Mouse (Mus musculus) embryonic facial prominence, embryonic 12.5 days (tissue): ENCODE results near the gene Vdac1. TPM values are rescaled to one million over a fixed set of nuclear protein-coding genes. Genes with fewer than 3 reads are reported as not detected.
A peak's percentile ranks its signal among the peaks of the same experiment; 100 is the strongest.
"Not testable (repeated sequence)": the region's sequence is repeated elsewhere in the genome, so short reads cannot be mapped to it uniquely, and the experiment has no call there.

Source experiments
- ATAC-seq: fragments of 200-750 bp; cut with Nextera tagmentation; 2 replicates; pipeline ENCODE4 v1.8.0; 2017; ENCODE audit not compliant: insufficient number of reproducible peaks, insufficient read depth, low FRiP score, low TSS enrichment
- H3K27ac ChIP-seq: fragments of 300-500 bp; sonication (generic); 2 replicates; pipeline ENCODE4 v1.5.1; 2016; ENCODE audit warnings: mild to moderate bottlenecking
- H3K27me3 ChIP-seq: fragments of 300-500 bp; sonication (generic); 2 replicates; pipeline ENCODE4 v1.6.1; 2016; ENCODE audit warnings: mild to moderate bottlenecking, moderate library complexity
- H3K36me3 ChIP-seq: fragments of 300-500 bp; sonication (generic); 2 replicates; pipeline ENCODE4 v1.6.1; 2016; ENCODE audit warnings: mild to moderate bottlenecking
- H3K4me1 ChIP-seq: fragments of 300-500 bp; sonication (generic); 2 replicates; pipeline ENCODE4 v1.6.1; 2016
- H3K4me2 ChIP-seq: fragments of 300-500 bp; sonication (generic); replicated peaks from 2 replicates; pipeline ENCODE4 v1.6.1; 2016; ENCODE audit warnings: mild to moderate bottlenecking, moderate library complexity
- H3K4me3 ChIP-seq: fragments of 300-500 bp; sonication (generic); 2 replicates; pipeline ENCODE4 v1.5.1; 2016; ENCODE audit warnings: mild to moderate bottlenecking
- H3K9ac ChIP-seq: fragments of 300-500 bp; sonication (generic); 2 replicates; pipeline ENCODE4 v1.6.1; 2016; ENCODE audit warnings: mild to moderate bottlenecking, moderate library complexity
- H3K9me3 ChIP-seq: fragments of 300-500 bp; sonication (generic); 2 replicates; pipeline ENCODE4 v1.6.1; 2016; ENCODE audit warnings: mild to moderate bottlenecking, moderate library complexity
- WGBS: fragments of 180-500 bp; shearing (Covaris S2); methylation state at CpG from one replicate; pipeline ENCODE4 v1.1.7; 2016; 5-methylcytosine and 5-hydroxymethylcytosine counted together
- polyA plus RNA-seq: library from polyadenylated mRNA; unstranded; fragments of >200 nt; fragmentation: Nextera tagmentation; extraction: Ambion mirVana; gene quantifications from 2 replicates; pipeline ENCODE4 v1.2.1, GENCODE M21; 2016

Gene Vdac1
- polyA plus RNA-seq, 1 experiment from 2014 or later = 218 TPM

GRCm38 (mm10) chr11:52379241-52379640, 18.6 kb downstream of the Vdac1 start:
- H3K36me3 ChIP-seq = peaks cover 80% of the 10 kb centered on the region
- no peak overlapping the region for H3K27ac ChIP-seq
- no peak overlapping the region for H3K9ac ChIP-seq
- ATAC-seq = no peak
- H3K9me3 ChIP-seq = no peaks in the 10 kb centered on the region
- WGBS = 95% methylated on average over 3 of the region's 3 CpGs
- no peak overlapping the region for H3K4me3 ChIP-seq
- no peak overlapping the region for H3K4me2 ChIP-seq
- H3K27me3 ChIP-seq = no peaks in the 10 kb centered on the region
- no peaks in the 10 kb centered on the region for H3K4me1 ChIP-seq

DNA sequence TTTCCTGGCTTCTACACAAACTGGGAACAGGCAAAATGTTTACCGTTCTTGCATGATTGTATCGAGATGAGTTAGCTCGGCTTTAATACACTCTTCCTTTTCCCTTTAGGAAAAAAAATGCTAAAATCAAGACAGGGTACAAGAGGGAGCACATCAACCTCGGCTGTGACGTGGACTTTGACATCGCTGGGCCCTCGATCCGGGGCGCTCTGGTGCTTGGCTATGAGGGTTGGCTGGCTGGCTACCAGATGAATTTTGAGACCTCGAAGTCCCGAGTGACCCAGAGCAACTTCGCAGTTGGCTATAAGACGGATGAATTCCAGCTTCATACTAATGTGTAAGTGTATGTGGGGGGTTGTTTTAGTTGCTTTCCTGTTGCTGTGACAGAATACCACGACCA, 23.1 kb downstream of the Vdac1 start:
- no peak overlapping the region for H3K9ac ChIP-seq
- H3K27me3 ChIP-seq = no peaks in the 10 kb centered on the region
- no peaks in the 10 kb centered on the region for H3K4me1 ChIP-seq
- no peaks in the 10 kb centered on the region for H3K9me3 ChIP-seq
- H3K4me2 ChIP-seq = no peak overlapping the region
- ATAC-seq = no peak
- H3K27ac ChIP-seq = no peak overlapping the region
- H3K4me3 ChIP-seq = no peak overlapping the region
- 94% methylated on average over 14 of the region's 14 CpGs for WGBS
- H3K36me3 ChIP-seq = peaks cover 84% of the 10 kb centered on the region

DNA sequence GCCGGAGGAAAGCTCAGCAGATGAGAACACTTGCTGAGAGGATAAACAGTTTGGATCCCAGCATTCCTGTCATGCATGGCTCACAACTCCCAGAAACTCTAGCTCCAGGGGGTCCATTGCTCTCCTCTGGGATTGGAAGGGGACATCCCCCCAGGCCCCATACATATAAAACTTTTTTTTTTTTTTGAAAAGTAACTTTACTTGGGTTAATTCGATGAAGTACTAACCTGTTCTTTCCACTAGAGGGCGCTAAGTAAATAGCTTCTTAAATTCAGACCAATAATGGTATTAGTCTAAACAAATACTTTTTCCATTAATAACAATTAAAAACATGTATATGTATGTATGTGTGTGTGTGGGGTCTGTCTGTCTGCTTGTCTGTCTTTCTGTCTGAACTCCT, 24.0 kb downstream of the Vdac1 start:
- H3K9ac ChIP-seq = no peak overlapping the region
- no peaks in the 10 kb centered on the region for H3K4me1 ChIP-seq
- no peak overlapping the region for H3K4me3 ChIP-seq
- no peak for ATAC-seq
- H3K27me3 ChIP-seq = no peaks in the 10 kb centered on the region
- 56% methylated on average over 3 of the region's 3 CpGs for WGBS
- no peak overlapping the region for H3K4me2 ChIP-seq
- no peak overlapping the region for H3K27ac ChIP-seq
- H3K9me3 ChIP-seq = no peaks in the 10 kb centered on the region
- H3K36me3 ChIP-seq = peaks cover 77% of the 10 kb centered on the region

DNA sequence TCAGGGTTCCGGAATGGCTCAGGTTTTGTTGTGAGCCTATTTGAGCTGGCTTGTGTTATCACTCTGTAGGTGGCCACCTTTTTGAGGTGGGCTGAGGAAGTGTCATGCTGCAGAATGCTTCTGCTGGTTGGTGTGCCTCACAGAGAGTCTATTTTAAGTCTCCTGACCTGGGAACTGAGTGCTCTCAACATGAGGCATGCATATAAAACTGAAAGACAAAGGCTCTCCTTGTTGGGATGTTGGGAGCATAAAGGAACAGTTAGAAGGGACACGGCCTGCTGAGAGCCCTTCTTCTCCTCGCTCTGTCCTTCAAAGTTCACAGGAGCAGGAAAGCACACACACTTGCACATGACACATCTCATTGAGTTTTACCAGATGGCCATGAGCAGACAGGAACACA, 26.2 kb downstream of the Vdac1 start:
- Histone ChIP-seq H3K36me3 (peaks cover 68% of the 10 kb centered on the region), H3K9ac (no peak overlapping the region), H3K4me1 (no peaks in the 10 kb centered on the region), H3K27ac (no peak overlapping the region), H3K4me3 (no peak overlapping the region), H3K4me2 (no peak overlapping the region), H3K9me3 (no peaks in the 10 kb centered on the region), H3K27me3 (no peaks in the 10 kb centered on the region)
- 81% methylated on average over 3 of the region's 3 CpGs for WGBS
- ATAC-seq = no peak

DNA sequence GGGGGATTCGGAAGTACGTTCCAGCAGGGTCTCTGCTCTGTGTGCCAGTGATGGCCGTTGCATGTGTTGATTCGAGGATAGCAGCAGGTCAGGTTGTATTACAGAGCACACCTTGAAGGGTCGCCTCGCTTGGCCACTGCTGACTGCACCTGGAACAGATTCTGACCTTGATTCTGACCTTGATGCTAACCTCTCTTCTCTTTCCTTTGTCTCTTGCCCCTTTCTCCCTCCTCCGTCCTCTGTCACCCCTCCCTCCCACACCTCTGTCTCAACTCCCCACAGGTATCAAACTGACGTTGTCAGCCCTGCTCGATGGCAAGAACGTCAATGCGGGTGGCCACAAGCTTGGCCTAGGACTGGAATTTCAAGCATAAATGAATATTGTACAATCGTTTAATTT, 27.5 kb downstream of the Vdac1 start:
- no peak for ATAC-seq
- H3K4me2 ChIP-seq = no peak overlapping the region
- H3K4me1 ChIP-seq = no peaks in the 10 kb centered on the region
- H3K4me3 ChIP-seq = no peak overlapping the region
- no peak overlapping the region for H3K27ac ChIP-seq
- no peaks in the 10 kb centered on the region for H3K27me3 ChIP-seq
- 88% methylated on average over 12 of the region's 12 CpGs for WGBS
- H3K9ac ChIP-seq = no peak overlapping the region
- no peaks in the 10 kb centered on the region for H3K9me3 ChIP-seq
- peaks cover 62% of the 10 kb centered on the region for H3K36me3 ChIP-seq

GRCm38 (mm10) chr11:52388979-52389378, 28.3 kb downstream of the Vdac1 start:
- H3K27me3 ChIP-seq, H3K4me1 ChIP-seq, H3K4me3 ChIP-seq, H3K4me2 ChIP-seq, H3K27ac ChIP-seq, H3K9ac ChIP-seq, H3K9me3 ChIP-seq, ATAC-seq: not testable (repeated sequence)
- peaks cover 55% of the 10 kb centered on the region for H3K36me3 ChIP-seq
- WGBS = 94% methylated on average over 5 of the region's 5 CpGs

GRCm38 (mm10) chr11:52389933-52390332, 29.3 kb downstream of the Vdac1 start:
- no peak overlapping the region for H3K4me3 ChIP-seq
- no peak overlapping the region for H3K27ac ChIP-seq
- no peaks in the 10 kb centered on the region for H3K27me3 ChIP-seq
- H3K36me3 ChIP-seq = peaks cover 48% of the 10 kb centered on the region
- H3K9ac ChIP-seq = no peak overlapping the region
- H3K4me2 ChIP-seq = no peak overlapping the region
- no peaks in the 10 kb centered on the region for H3K4me1 ChIP-seq
- 94% methylated on average over 7 of the region's 7 CpGs for WGBS
- no peaks in the 10 kb centered on the region for H3K9me3 ChIP-seq
- ATAC-seq = no peak

- no peak for ATAC-seq
- 81% methylated on average over 4 of the region's 4 CpGs for WGBS
- H3K4me1 ChIP-seq = 0 out of 2 replicates have a peak, but pooled peaks cover 11% of the 10 kb centered on the region
- H3K27me3 ChIP-seq = no peaks in the 10 kb centered on the region
- no peak overlapping the region for H3K4me3 ChIP-seq
- no peak overlapping the region for H3K9ac ChIP-seq
- H3K27ac ChIP-seq = no peak overlapping the region
- H3K9me3 ChIP-seq = no peaks in the 10 kb centered on the region
- H3K36me3 ChIP-seq = peaks cover 8% of the 10 kb centered on the region
- H3K4me2 ChIP-seq = no peak overlapping the region
Measured at GRCm38 (mm10) chr11:52394494-52394893, 33.8 kb downstream of the Vdac1 start.

DNA sequence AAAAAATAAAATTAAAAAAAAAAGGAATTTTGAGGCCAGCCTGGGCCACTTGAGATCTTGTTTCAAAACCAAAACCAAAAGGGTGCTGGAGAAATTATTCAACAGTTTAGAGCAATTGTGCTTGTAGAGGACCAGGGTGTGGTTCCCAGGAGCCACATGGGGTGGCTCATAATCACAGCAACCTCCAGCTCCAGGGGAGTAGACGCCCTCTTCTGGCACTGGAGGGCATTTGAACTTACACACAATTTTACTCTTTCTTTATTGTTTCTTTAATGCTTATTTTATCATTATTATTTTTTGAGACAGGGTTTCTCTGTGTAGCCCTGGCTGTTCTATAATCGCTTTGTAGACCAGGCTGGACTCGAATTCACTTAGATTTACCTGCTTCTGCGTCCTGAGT, 34.7 kb downstream of the Vdac1 start:
- H3K9me3 ChIP-seq = no peaks in the 10 kb centered on the region
- peaks cover 17% of the 10 kb centered on the region for H3K4me1 ChIP-seq
- 29% methylated on average over 4 of the region's 4 CpGs for WGBS
- no peaks in the 10 kb centered on the region for H3K27me3 ChIP-seq
- no peak overlapping the region for H3K9ac ChIP-seq
- H3K36me3 ChIP-seq = peaks cover 3% of the 10 kb centered on the region
- H3K4me2 ChIP-seq = no peak overlapping the region; the same call in 1 of the 2 replicates
- H3K4me3 ChIP-seq = no peak overlapping the region
- no peak for ATAC-seq
- no peak overlapping the region for H3K27ac ChIP-seq

GRCm38 (mm10) chr11:52395940-52396596, 35.4 kb downstream of the Vdac1 start, which contains the start of gene 9530068E07Rik:
Gene 9530068E07Rik (plus strand): TSS chr11:52396428.
- H3K27ac ChIP-seq = peak within 1 kb of the TSS; percentile 93
- peak; percentile 84 for ATAC-seq
- no peaks in the 10 kb centered on the region for H3K36me3 ChIP-seq
- no peaks in the 10 kb centered on the region for H3K9me3 ChIP-seq
- WGBS = 2% methylated on average over 38 of the region's 38 CpGs
- H3K4me1 ChIP-seq = peaks cover 23% of the 10 kb centered on the region
- peak within 1 kb of the TSS; percentile 95 for H3K4me3 ChIP-seq
- H3K9ac ChIP-seq = peak within 1 kb of the TSS; percentile 92
- no peaks in the 10 kb centered on the region for H3K27me3 ChIP-seq
- peak within 1 kb of the TSS; percentile 71 for H3K4me2 ChIP-seq

GRCm38 (mm10) chr11:52396597-52397188, 36.0 kb downstream of the Vdac1 start:
- WGBS = 1% methylated on average over 33 of the region's 33 CpGs
- no peaks in the 10 kb centered on the region for H3K36me3 ChIP-seq
- no peaks in the 10 kb centered on the region for H3K9me3 ChIP-seq
- peak; percentile 68; the same call in 1 of the 2 replicates for ATAC-seq
- H3K4me2 ChIP-seq = peak overlapping the region; percentile 71
- peak overlapping the region; percentile 93 for H3K27ac ChIP-seq
- no peaks in the 10 kb centered on the region for H3K27me3 ChIP-seq
- H3K4me3 ChIP-seq = peak overlapping the region; percentile 95
- peaks cover 23% of the 10 kb centered on the region for H3K4me1 ChIP-seq
- H3K9ac ChIP-seq = peak overlapping the region; percentile 92

- 89% methylated on average over 4 of the region's 4 CpGs for WGBS
- no peaks in the 10 kb centered on the region for H3K36me3 ChIP-seq
- no peak for ATAC-seq
- H3K4me2 ChIP-seq = peak overlapping the region; percentile 71
- no peaks in the 10 kb centered on the region for H3K27me3 ChIP-seq
- peak overlapping the region; percentile 92; the same call in 1 of the 2 replicates for H3K9ac ChIP-seq
- 0 out of 2 replicates have a peak overlapping the region, but pooled peaks have one; percentile 93 for H3K27ac ChIP-seq
- peaks cover 23% of the 10 kb centered on the region for H3K4me1 ChIP-seq
- H3K4me3 ChIP-seq = peak overlapping the region; percentile 95
- H3K9me3 ChIP-seq = no peaks in the 10 kb centered on the region
Measured at GRCm38 (mm10) chr11:52397385-52397987, 36.8 kb downstream of the Vdac1 start.
